Mouse (Mus musculus) spleen, postnatal 10 days (tissue): Measurements from ENCODE around the gene Arl15.

ENCODE experiments used
- DNase-seq, 2 experiments: peaks; one replicate each; pipeline ENCODE4 v3.0.0; 2021 to 2022; ENCODE audit warnings: low spot score in 2 of 2

The Arl15 gene

GRCm38 (mm10) chr13:113870403-113870802 is 76.1 kb downstream of the Arl15 start:
- peak in 1 of 2 experiments; percentile 45 for DNase-seq

- no peak for DNase-seq
Observed at GRCm38 (mm10) chr13:113871853-113872252, 77.5 kb downstream of the Arl15 start.

- no peak for DNase-seq
Observed at GRCm38 (mm10) chr13:113875724-113876123, 81.4 kb downstream of the Arl15 start.

- DNase-seq = peak in 1 of 2 experiments; percentile 53
Observed at GRCm38 (mm10) chr13:113877420-113877819, 83.1 kb downstream of the Arl15 start.

GRCm38 (mm10) chr13:113878571-113878970 is 84.3 kb downstream of the Arl15 start:
- DNase-seq = no peak

- no peak for DNase-seq
Observed at GRCm38 (mm10) chr13:113879651-113880327, 85.5 kb downstream of the Arl15 start.

- no peak for DNase-seq
Observed at GRCm38 (mm10) chr13:113880564-113881171, 86.4 kb downstream of the Arl15 start.

GRCm38 (mm10) chr13:113882959-113883358 is 88.7 kb downstream of the Arl15 start:
- DNase-seq = no peak

- DNase-seq = no peak
Observed at GRCm38 (mm10) chr13:113887090-113887489, 92.8 kb downstream of the Arl15 start.

- no peak for DNase-seq
Observed at GRCm38 (mm10) chr13:113888126-113888525, 93.8 kb downstream of the Arl15 start.

- no peak for DNase-seq
Observed at GRCm38 (mm10) chr13:113888704-113889103, 94.4 kb downstream of the Arl15 start.

GRCm38 (mm10) chr13:113889140-113890055 is 95.1 kb downstream of the Arl15 start:
- DNase-seq = no peak

GRCm38 (mm10) chr13:113896684-113897083 is 102.4 kb downstream of the Arl15 start:
- no peak for DNase-seq

GRCm38 (mm10) chr13:113897498-113897897 is 103.2 kb downstream of the Arl15 start:
- no peak for DNase-seq

- DNase-seq = no peak
Observed at GRCm38 (mm10) chr13:113897951-113898350, 103.6 kb downstream of the Arl15 start.

GRCm38 (mm10) chr13:113901001-113901545 is 106.8 kb downstream of the Arl15 start:
- DNase-seq = no peak

GRCm38 (mm10) chr13:113903255-113903654 is 109.0 kb downstream of the Arl15 start:
- DNase-seq = no peak

GRCm38 (mm10) chr13:113911986-113912519 is 117.7 kb downstream of the Arl15 start:
- no peak for DNase-seq

- DNase-seq = no peak
Observed at GRCm38 (mm10) chr13:113914551-113914971, 120.3 kb downstream of the Arl15 start.

- DNase-seq = no peak
Observed at GRCm38 (mm10) chr13:113915700-113916099, 121.4 kb downstream of the Arl15 start.

- DNase-seq = no peak
Observed at GRCm38 (mm10) chr13:113916761-113917160, 122.5 kb downstream of the Arl15 start.

GRCm38 (mm10) chr13:113917376-113917775 is 123.1 kb downstream of the Arl15 start:
- no peak for DNase-seq
